Mouse (Mus musculus) MEL (cell line): ENCODE data around the gene Apobec3.

Experiments used
- CTCF ChIP-seq, 3 experiments: IDR thresholded peaks in 2 of 3; conservative IDR thresholded peaks in 1 of 3; 2 replicates each; pipeline ENCODE4 v1.5.1; 2011 to 2012; ENCODE audit warnings: low read length in 3 of 3, low read depth in 2 of 3, mild to moderate bottlenecking in 2 of 3, improper control_type of control experiment in 1 of 3, inconsistent platforms in 1 of 3, mixed read lengths in 1 of 3, moderate library complexity in 1 of 3; ENCODE audit not compliant: control insufficient read depth in 1 of 3, insufficient read depth in 1 of 3, poor library complexity in 1 of 3, severe bottlenecking in 1 of 3
- EP300 ChIP-seq, 2 experiments: IDR thresholded peaks; 2 replicates each; pipeline ENCODE4 v1.6.1; 2011; ENCODE audit warnings: improper control_type of control experiment in 2 of 2, low read length in 2 of 2, low read depth in 1 of 2, mild to moderate bottlenecking in 1 of 2
- GATA1 ChIP-seq: IDR thresholded peaks from 2 replicates; pipeline ENCODE4 v1.6.1; 2011; ENCODE audit warnings: low read depth, low read length, improper control_type of control experiment
- JUND ChIP-seq: IDR thresholded peaks from 2 replicates; pipeline ENCODE4 v1.6.1; 2011; ENCODE audit warnings: low read depth, mild to moderate bottlenecking, improper control_type of control experiment, low read length
- MAX ChIP-seq: IDR thresholded peaks from 2 replicates; pipeline ENCODE4 v1.6.1; 2011; ENCODE audit warnings: low read length, improper control_type of control experiment
- POLR2A ChIP-seq, 2 experiments: IDR thresholded peaks; 2 replicates each; pipeline ENCODE4 v1.6.1; 2011 to 2012; ENCODE audit warnings: low read length in 2 of 2, mild to moderate bottlenecking in 2 of 2, control low read depth in 1 of 2, improper control_type of control experiment in 1 of 2, low read depth in 1 of 2, moderate library complexity in 1 of 2; ENCODE audit not compliant: control insufficient read depth in 1 of 2, insufficient read depth in 1 of 2, poor library complexity in 1 of 2
- UBTF ChIP-seq: IDR thresholded peaks from 2 replicates; pipeline ENCODE4 v1.6.1; 2012; ENCODE audit warnings: low read depth, mild to moderate bottlenecking, inconsistent platforms, low read length, improper control_type of control experiment, moderate library complexity, borderline replicate concordance; ENCODE audit not compliant: insufficient read depth

DNA sequence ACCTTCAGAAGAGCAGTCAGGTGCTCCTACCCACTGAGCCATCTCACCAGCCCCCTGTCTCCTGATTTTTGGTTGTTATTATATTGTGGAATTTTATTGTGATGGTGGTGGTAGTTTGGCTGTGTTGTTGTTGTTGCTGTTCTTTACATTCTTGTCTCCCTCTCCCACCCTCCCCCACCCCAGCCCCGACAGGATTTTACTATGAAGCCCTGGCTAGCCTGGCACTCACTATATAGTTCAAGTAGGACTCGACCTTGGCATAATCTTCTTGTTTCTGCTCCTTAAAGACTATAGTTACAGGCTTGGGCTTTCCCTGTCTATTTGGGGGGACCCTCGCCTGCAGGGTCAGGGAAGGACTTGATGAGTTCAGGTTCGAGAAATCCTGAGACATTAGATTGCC lies 2.9 kb downstream of the Apobec3 start:
- no peak for TF ChIP-seq JUND
- no peak for TF ChIP-seq MAX
- no peak for TF ChIP-seq POLR2A (IDR thresholded peaks at IDR 0.05; ENCODE audit: control insufficient read depth in 1 of 2, insufficient read depth in 1 of 2, low read depth in 1 of 2, low read length in 2 of 2, poor library complexity in 1 of 2)
- no peak for TF ChIP-seq CTCF (IDR thresholded peaks at IDR 0.05 in 2 of 3, conservative IDR thresholded peaks at IDR 0.05 in 1 of 3; ENCODE audit: control insufficient read depth in 1 of 3, insufficient read depth in 1 of 3, low read depth in 2 of 3, low read length in 3 of 3, poor library complexity in 1 of 3, severe bottlenecking in 1 of 3)
- TF ChIP-seq GATA1 = no peak
- TF ChIP-seq EP300 (IDR thresholded peaks at IDR 0.05; ENCODE audit: low read depth in 1 of 2, low read length in 2 of 2) = no peak
- no peak for TF ChIP-seq UBTF
